Mouse (Mus musculus): ENCODE results near the gene Urm1.

- TF ChIP-seq CTCF (IDR thresholded peaks at IDR 0.05; ENCODE audit: insufficient read depth, low read length) (no peak), POLR2A (IDR thresholded peaks at IDR 0.05; ENCODE audit: borderline replicate concordance, extremely low read depth, low read depth, low read length) (no peak)
Measured at GRCm38 (mm10) chr2:29844115-29844514, 24.2 kb downstream of the Urm1 start.

Measured in lung, adult 2 months (tissue).